Mouse (Mus musculus) kidney, adult 11 months (tissue): ENCODE measurements around the gene Ndufa10.
"Not testable (repeated sequence)": the region's sequence is repeated elsewhere in the genome, so short reads cannot be mapped to it uniquely, and the experiment has no call there.

Experiments used
- DNase-seq: peaks from one replicate; pipeline ENCODE4 v3.0.0; 2022

Gene Ndufa10

DNA sequence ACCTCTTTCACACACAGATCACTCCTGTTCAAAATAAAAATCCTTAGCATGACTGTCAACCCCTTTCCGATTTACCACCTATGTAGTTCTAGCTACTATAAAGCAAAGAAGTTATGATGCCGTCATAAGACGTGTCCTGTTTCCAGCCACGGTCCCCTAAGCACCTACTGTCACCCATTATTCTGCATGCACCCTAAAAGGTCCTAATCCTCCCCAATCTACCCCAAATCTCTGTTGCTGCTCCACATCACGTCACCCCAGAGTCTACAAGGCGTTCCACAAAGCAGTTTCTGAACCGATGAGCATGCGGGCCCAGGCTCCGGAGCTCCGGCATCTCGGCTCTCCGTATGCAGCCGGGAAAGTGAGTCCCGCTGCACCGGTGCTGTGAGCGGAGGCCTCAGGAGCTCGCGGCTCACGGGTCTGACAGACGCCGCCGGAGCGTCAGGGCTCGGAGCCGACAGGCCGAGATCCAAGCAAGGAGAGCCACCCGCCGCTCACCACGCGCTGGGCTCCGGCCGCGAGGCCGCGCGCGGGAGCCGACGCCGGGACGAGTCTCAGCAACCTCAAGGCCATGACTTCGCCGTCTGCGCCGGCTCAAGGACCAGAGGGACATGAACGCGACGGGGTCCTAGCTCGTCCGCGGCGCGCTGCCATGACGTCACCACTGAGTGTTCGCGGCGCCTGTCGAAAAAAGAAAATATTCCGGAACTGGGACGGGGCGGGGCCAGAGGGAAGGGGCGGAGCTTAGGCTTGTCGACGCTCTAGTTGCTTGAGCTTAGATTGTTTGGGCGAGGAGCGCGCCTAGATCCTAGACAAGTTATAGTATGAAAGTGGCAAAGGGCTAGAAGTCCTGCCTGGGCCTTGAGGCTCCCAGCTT, at the start of gene Ndufa10:
TSS of gene Ndufa10 (minus strand) at position 696 of the 877 bp plus-strand sequence.
- DNase-seq: peak; percentile 88

DNA sequence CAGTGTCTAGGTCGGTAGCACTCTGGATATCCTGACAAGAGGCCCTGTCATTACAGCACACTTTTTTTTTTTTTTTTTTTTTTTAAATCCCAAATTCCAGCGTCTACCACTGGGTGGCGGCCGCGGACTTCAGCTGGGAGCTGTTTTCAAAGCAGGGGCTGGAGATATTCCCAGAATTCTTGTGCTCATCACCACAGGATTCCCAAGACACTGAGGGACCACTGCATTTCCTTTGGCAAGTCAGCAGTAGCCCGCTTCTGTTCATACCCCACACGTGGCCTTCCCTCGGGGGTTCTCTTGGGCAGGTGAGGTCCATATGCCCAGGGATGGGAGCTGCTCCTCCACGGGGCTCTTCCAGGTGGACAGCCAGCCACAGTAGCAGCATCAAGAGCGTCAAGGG, 47.7 kb upstream of the Ndufa10 start:
- DNase-seq: no peak

DNA sequence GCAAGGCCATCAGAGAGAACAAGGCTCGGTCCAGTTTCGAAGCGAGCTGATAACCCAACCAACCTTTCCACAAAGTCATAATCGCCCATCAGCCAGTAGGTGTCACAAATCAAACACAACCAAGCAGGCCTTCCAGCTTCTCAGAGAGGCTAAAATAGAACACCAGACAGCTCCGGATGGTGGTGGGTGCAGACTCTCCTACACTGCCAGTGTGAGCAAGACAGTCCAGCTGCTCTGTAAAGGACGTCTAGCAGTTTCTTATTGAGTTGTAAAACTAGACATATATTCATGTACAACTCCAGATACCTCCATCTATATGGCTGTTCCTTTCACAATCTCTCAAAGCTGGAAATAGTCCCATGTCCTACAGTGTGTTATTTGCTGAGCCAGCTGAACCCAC, 45.4 kb upstream of the Ndufa10 start:
- no peak for DNase-seq

DNA sequence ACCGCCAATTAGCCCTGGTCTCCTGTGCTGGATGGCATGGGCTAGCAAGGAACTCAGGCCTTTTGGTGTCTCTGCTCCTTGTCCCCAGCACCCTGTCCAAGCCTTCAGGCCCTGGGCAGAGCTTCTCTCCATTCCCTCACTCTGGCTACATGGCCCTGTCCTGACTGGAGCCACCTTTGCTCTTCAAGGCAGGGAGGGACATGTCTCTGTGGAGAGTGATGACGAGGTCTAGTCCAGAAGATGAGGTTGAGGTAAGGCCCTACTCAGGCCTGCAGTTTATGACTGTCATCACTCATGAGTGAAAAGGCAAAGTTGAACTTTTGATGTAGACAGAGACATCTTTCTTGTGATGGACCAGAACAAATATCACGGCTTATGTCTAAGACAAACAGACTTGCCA, 44.9 kb upstream of the Ndufa10 start, which contains the start of gene Olfr1414:
TSS of gene Olfr1414 (minus strand) at position 101 of the 400 bp plus-strand sequence.
- no peak for DNase-seq

DNA sequence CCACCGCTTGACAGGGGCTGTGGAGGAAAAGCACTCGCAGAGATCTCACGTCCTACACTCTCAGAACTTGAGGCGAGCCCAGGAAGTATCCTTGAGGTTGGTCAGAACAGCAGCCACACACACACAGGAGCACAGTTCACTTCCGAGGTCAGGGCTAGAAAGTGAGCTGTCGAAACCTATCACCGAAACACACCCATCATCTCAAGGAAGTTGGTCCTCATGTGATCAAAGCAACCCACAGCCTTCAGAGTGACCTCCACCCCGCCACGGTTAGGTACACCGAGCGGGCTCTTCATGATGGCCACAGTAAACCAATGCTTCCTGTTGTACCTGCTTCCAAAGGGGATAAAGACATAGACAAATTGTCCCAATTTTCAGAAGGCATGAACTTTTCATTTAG, 41.7 kb upstream of the Ndufa10 start:
- no peak for DNase-seq

DNA sequence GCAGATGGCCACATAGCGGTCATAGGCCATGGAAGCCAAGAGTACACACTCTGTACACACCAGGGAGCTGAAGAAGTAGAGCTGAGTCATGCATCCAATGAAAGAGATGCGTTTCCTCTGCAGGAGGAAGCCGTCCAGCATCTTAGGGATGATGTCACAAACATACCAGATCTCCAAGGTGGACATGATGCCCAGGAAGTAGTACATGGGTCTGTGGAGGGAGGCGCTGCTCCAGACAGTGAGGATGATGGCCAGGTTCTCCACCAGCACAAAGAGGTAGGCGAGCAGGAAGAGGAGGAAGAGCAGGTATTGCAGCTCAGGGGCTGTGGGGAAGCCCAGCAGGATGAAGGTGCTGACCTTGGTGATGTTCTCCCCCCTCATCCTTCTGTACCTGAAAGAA, 38.0 kb upstream of the Ndufa10 start:
- not testable (repeated sequence) for DNase-seq

DNA sequence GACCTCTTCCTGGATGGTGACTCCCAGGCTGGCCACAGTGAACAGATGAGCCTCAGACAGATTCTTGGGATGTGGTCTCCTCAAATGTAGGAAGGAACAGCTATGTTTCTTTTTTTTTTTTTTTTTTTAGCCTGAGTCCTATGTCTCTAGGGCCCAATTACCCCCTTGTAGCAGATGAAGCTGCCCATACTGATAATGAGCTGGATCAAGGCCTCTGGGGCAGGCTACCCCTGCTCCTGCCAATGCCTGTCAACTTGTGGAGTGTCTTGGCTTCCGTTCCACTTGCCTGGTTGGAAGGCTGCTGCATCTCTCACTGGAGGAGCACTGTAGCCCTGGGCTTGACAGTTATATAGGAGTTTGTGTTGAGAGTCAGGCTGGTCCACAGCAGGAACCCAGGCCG, 22.3 kb upstream of the Ndufa10 start, which contains the start of gene Olfr1415:
TSS of gene Olfr1415 (minus strand) at position 101 of the 400 bp plus-strand sequence.
- no peak for DNase-seq

DNA sequence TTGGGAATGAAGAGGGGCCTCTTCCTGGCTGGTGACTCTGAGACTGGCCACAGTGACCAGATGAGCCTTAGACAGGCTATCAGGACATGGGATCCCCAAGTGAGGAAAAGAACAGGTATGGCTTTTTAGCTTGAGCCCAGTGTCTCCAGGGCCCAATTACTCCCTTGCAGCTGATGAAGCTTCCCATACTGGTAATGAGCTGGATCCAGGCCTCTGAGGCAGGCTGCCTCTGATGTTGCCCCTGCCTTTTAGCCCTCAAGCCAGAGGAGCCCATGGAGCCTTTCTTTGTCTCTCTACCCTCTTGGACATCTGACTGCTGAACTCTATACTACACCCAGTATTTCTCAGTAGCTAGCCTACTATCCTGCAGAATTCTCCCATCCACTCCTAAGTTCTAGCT, 11.4 kb upstream of the Ndufa10 start, which contains the start of gene Olfr1416:
TSS of gene Olfr1416 (minus strand) at position 101 of the 400 bp plus-strand sequence.
- no peak for DNase-seq

DNA sequence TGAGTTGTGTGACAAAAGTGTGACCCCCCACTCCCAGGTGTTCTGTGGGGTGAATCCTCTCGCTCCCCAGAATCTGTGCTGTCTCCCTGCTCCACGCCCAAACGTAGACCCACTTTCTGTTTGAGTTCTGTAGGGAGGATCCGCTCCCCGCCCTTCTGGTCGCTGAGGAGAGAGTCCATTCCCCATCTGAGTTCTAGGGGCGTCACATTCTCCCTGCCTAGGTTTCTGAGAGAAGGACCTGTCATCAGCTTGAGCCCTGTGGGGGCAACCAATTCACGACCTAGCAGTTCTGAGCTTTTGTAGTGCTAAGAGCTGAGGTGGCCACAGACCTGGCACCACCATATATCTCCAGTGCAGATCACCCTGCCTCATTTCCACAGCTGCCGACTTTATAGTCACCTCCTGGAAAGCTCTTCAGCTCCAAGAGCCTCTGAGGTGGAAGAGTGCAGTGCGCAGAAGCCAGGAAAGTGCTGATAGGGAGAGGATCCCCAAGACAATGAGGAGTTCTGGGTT, 462 bp upstream of the Ndufa10 start:
- no peak for DNase-seq

DNA sequence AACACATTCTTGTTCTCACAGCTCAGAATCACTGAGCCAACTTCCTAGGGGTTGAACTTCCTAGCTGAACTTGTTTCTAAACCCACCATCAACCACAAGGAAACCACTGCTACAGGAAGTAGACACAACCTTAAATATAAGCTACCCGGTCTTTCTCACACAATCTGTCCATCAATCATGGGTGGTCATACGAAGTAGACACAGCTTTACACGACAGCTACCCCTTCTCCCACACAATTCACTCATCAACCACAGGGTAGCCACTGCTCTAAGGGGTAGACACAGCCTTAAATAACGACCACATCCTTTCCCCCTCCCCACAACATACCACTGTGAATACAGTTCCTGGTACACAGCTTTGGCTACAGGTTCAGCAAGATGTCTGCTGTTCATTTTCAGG, 4.8 kb downstream of the Ndufa10 start:
- DNase-seq: no peak

DNA sequence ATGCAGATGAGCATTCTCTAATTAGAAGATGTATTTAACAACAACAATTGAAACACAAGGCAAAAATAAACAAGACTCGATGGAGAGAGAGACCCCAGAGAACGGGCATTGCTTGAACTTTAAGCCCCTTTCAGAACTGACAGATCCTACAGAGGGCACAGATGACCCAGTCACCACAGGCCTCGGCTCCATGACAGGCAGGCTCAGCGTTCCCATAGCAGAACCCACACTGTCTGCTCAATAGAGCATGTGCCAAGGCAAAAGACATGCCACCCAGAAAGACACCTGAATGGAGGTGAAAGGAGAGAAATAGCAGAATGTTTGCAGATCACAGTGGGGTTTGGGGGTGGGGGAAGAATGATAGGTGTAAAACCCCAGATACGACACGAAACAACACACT, 15.2 kb downstream of the Ndufa10 start:
- DNase-seq: no peak

DNA sequence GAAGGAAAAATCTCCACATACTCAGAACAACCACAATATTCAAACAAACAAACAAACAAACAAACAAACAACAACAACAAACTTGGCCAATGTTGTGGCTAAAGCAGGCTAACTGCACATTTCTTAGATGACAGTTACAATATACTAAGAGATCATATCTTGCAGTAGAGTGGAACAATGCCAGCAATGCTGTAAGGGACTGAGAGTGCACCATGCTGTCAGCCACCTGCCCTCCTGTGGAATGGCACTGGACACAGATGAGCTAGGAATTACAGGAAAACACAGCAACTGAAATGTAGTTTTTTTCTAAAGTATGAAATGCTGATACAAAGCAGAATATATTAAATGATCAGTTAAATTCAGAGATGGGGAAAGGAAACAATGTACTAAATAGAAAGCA, 15.9 kb downstream of the Ndufa10 start:
- no peak for DNase-seq

DNA sequence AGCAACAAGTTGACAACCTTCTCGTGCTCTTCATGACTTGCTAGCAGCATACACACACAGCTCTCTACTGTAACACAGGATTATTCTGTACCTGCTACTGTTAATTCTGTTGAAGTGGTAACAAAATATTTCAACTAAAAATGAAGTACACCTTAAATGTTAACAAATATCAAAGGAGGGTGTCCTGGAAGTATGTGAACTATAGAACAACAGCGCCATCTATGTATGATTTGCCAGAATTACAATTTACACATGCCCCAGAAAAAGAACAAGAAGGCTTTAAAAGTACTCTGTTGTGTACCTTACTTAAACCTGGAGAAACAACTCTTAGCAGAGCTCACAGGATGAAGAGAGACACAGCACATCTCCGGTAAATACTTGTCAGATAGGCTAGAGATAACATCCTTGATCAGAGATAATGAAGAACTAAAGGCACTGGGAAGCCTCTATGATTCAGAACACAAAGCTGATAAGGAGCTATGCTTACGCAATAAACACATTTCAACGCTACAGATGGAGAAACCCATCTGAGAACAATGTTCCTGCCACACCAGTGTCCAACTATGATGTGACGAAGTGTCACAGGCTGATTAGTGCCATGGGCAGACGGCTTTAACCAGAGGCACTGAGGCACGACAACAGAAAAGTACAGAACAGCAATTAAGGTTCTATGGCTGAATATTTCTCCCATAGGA, 19.8 kb downstream of the Ndufa10 start:
- DNase-seq: no peak

DNA sequence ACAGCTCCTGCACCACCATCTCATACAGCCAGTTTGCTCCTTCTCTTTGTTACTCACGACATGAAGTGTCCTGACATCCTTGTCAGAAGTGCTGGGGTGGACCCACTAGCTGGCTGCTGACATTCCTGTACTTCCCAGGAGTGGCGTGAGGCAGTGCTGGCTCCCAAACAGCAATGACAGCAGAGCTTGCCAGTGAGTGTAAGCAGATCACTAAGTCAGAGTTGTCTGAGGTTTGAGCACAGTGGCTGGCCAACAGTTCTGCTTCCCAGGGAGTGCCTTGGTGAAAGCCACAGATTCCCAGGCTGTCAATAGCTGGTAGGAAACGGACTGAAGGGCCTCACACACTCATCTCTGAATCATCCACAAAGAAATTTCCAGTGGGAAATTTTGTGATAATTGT, 25.4 kb downstream of the Ndufa10 start:
- no peak for DNase-seq

DNA sequence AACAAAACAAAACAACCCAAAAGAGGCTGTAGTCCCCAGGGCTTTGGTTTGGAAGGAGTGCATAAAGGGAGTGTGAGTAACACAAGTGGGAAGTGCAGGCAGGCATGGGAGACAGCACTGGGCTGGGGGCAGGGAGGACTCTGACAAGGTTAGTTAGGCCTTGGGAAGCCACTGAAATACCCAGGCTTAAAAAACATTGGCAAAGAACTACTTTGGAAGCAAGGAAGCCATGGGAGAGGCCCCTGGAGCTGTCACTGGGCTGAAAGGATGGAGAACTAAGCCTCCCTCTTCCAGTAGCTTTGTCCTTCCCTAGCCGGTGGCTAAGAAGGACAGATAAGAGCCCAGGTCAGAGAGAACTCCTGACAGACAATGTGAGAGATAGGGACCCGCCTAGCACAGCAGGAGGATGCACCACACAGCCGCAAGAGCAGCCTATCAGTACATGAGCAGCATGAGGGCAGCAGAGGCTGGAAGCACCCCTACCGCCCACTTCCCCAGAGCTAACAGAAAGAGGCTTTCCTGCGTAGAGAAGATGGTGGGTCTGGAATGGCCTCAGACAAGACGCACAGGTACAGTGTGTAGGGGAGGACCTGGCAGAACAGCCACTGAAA, 32.1 kb downstream of the Ndufa10 start:
- no peak for DNase-seq

DNA sequence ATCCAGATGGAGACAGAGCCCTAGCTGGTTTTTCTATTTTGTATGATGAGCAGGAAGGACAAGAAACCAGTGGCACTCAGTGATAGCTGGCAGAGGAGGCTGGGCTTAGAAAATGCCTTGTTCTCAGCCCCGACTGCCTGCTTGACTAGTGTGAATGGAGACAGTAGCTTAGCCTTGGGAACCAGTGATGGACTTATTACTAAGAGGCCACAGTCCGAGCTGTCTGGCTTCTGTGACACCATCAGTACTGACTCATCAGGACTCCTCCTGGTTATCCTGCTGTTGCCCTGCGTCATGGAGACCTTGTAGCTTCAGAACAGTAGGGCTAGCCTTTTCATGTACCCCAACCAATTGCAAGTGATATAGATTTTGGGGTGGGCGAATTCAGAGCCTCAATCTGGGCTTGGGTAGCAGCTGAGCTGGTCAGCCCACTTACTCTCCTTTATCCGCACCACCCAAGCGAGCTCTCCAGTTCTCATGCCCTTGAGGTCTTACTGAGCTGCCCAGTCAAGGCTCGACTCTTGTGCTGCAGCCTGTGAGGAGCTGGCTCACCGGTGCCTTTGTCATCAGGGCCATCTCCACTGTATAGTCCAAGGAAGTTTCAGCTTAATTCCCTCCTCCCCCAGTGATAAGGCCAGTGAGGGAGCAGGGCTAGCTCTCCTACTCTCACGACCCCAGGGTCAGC, 33.5 kb downstream of the Ndufa10 start:
- no peak for DNase-seq

DNA sequence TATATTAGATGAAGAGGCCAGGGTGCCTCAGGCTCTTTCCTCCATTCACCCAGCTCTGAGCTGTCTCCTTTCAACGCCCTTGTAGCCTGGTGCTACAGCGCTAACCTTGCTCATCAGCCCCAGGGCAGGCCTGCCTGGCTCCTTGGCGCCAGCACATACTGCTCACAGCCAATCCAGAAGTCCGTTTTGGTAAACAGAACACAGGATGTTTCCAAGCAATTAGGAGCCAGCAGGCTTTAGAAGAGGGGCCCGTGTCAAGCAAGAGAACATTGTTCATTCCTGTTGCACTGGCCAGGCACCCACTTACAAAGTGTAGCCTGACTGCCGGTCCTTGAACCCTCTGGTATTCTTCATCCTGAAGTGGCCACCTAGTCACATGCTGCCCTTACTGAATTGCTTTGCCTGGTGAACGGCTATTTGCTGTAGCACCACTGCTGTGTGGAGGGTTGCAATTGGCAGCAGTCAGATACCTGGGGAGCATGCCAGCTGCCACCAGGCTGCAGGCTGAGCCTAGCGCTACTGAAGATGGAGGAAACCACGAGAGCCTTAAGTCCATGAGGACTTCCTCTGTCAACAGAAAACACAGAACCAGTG, 35.9 kb downstream of the Ndufa10 start:
- DNase-seq: peak; percentile 14

DNA sequence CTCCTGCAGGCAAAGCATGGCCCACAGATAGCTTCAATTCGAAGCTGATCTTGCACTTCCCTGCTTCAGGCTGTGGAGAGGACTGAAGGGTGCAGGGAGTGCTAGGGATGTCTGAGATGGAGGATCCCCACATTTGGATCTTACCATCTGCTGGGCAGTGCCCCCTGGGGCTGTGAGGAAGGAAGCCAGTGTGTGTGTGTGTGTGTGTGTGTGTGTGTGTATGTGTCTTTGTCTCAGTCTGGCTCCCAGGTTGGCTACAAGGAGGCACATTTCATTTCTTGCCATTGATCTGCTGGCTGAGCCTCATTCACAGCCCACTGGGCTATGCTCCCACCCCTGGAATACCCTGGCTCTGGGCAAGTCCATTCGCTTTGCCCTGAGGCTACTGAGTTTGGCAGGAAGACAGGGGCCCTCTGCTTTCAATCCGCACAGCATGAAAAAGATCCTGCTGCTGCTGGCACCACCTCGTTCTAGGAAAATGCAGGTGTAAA, 36.8 kb downstream of the Ndufa10 start:
- no peak for DNase-seq

DNA sequence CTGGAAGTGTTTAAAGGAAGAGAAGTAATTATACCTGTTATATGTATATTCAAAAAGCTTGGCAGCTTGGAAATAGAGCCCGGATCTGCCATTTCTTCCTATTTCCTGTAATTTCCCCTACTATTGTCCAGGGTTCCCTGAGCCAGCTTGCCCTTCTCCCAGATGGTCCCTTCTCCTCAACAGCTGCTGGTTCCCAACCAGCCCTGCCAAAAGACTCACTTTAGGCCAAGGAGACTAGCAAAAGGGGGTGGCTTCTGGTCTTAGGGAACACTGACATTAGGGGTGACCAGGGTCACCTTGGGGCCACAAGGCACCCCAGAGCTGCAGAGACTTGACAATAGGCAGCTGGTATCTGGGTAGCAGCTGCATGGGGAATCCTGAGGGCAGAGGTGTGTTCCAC, 38.7 kb downstream of the Ndufa10 start:
- DNase-seq: no peak

DNA sequence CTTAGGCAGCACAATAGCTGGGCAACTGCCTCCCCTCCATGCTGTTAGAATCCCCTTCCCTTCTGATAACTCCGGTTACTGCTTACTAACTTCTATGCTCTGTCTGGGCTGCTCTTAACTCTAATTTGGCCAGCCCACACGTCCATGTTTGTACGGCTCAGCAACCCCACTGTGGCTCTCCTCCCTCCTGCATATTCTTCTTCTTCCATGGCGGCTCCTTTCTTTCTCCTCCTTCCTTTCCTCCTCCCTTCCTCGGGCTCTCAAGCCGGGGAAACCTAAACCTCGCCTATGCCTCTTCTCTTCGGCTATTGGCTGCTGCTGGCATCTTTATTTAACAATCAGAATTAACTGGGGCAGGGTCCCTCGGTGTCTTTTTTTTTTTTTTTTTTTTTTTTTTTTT, 40.9 kb downstream of the Ndufa10 start:
- DNase-seq: no peak

DNA sequence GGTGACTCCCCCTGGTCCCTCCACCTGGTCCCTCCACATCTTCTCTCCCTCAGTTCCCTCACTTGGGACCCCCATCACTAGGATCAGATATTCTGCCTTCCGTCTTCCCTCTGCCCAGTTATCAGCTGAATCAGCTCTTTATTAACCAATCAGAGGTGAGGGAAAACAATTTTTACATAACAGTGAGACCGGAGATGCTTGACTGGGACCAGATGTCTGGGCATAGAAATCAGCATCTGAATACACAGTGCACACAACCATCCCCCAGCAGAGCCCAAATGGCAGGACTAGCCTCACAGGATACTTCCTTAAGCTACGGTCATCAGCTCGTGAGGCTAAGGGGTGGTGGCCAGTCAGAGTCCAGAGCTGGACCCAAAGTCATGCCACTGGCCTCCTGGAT, 41.6 kb downstream of the Ndufa10 start:
- DNase-seq: no peak

DNA sequence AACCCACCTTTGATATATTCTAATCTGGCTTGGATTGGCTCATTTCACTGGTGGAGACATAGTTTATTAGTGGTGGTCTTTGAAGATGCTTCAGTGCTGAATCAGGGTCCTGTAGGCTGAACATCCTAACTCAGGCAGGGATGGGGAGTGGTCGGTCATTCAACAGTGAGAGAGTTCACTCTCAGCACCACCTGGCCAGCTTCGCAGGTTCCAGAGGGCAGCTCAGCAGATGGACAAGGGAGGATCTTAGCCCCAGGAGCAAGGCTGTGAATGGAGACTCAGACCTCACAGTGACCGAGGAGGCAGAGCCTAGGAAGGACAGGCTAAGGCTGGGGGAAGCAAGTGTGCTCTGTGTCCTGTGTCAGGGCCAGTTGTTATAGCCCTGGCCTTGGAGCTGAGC, 42.2 kb downstream of the Ndufa10 start:
- DNase-seq: no peak
